Mouse (Mus musculus) forebrain, postnatal 0 days (tissue): ENCODE results near the gene Clba1. TPM values are rescaled to one million over a fixed set of nuclear protein-coding genes. Genes with fewer than 3 reads are reported as not detected.
A peak's percentile ranks its signal among the peaks of the same experiment; 100 is the strongest.

Experiments used
- ATAC-seq: fragments of 200-750 bp; cut with Nextera tagmentation; 2 replicates; pipeline ENCODE4 v1.8.0; 2017; ENCODE audit warnings: mild to moderate bottlenecking, moderate library complexity
- DNase-seq: peaks from one replicate; pipeline ENCODE4 v3.0.0-alpha.2; 2015
- H3K27ac ChIP-seq: fragments of 300-500 bp; sonication (generic); 2 replicates; pipeline ENCODE4 v1.5.1; 2014; ENCODE audit warnings: low read depth, mild to moderate bottlenecking, antibody characterized with exemption, low read length, moderate library complexity, mixed read lengths
- H3K27me3 ChIP-seq: fragments of 300-500 bp; sonication (generic); 2 replicates; pipeline ENCODE4 v1.6.1; 2014; ENCODE audit warnings: mild to moderate bottlenecking, low read length, mixed read lengths; ENCODE audit not compliant: insufficient read depth
- H3K36me3 ChIP-seq: fragments of 300-500 bp; sonication (generic); 2 replicates; pipeline ENCODE4 v1.6.1; 2014; ENCODE audit warnings: mild to moderate bottlenecking, moderate library complexity; ENCODE audit not compliant: insufficient read depth
- H3K4me1 ChIP-seq: fragments of 300-500 bp; sonication (generic); 2 replicates; pipeline ENCODE4 v1.6.1; 2014; ENCODE audit warnings: antibody characterized with exemption; ENCODE audit not compliant: insufficient read depth
- H3K4me2 ChIP-seq: fragments of 300-500 bp; sonication (generic); 2 replicates; pipeline ENCODE4 v1.6.1; 2014; ENCODE audit warnings: low read depth, mild to moderate bottlenecking, moderate library complexity
- H3K4me3 ChIP-seq: fragments of 300-500 bp; sonication (generic); 2 replicates; pipeline ENCODE4 v1.5.1; 2014; ENCODE audit warnings: low read depth, low read length, mixed read lengths
- H3K9ac ChIP-seq: fragments of 300-500 bp; sonication (generic); 2 replicates; pipeline ENCODE4 v1.6.1; 2014; ENCODE audit warnings: mild to moderate bottlenecking
- H3K9me3 ChIP-seq: fragments of 300-500 bp; sonication (generic); 2 replicates; pipeline ENCODE4 v1.6.1; 2016; ENCODE audit warnings: low read length
- CTCF ChIP-seq: sonication (generic); IDR thresholded peaks from 2 replicates; pipeline ENCODE4 v1.5.1; 2016; ENCODE audit warnings: antibody characterized with exemption, control low read depth, low read depth
- WGBS: fragments of 180-500 bp; shearing (Covaris S2); extraction: QIAGEN DNeasy Blood & Tissue Kit; methylation state at CpG from one replicate; pipeline ENCODE4 v1.1.7; 2014; 5-methylcytosine and 5-hydroxymethylcytosine counted together
- polyA plus RNA-seq: library from polyadenylated mRNA; unstranded; fragments of >200 nt; fragmentation: Nextera tagmentation; extraction: Ambion mirVana; gene quantifications from 2 replicates; pipeline ENCODE4 v1.2.1, GENCODE M21; 2015
- total RNA-seq: library from RNA; depleted of rRNA; stranded (reverse); fragments of >200 nt; gene quantifications from 2 replicates; pipeline ENCODE4 v1.2.3, GENCODE M21; 2014

Clba1 gene
- total and polyA plus RNA-seq, 2 experiments from 2014 or later: 19.5 to 26.1 TPM

- no peak for TF ChIP-seq CTCF
- no peaks in the 10 kb centered on the region for H3K4me1 ChIP-seq
- no peaks in the 10 kb centered on the region for H3K36me3 ChIP-seq
- H3K27ac ChIP-seq: no peak overlapping the region
- ATAC-seq: no peak
- H3K4me2 ChIP-seq: no peak overlapping the region
- WGBS: 90% methylated on average over 7 of the region's 7 CpGs
- H3K27me3 ChIP-seq: no peaks in the 10 kb centered on the region
- no peak overlapping the region for H3K9ac ChIP-seq
- H3K4me3 ChIP-seq: no peak overlapping the region
- DNase-seq: no peak
- no peaks in the 10 kb centered on the region for H3K9me3 ChIP-seq
These were observed 43.7 kb upstream of the Clba1 start for GRCm38 (mm10) chr12:112764991-112765390.

- WGBS: 90% methylated on average over 7 of the region's 7 CpGs
These were observed 42.2 kb upstream of the Clba1 start for GRCm38 (mm10) chr12:112766586-112766985.

GRCm38 (mm10) chr12:112767036-112767890 is 41.5 kb upstream of the Clba1 start:
- H3K27ac ChIP-seq: no peak overlapping the region
- TF ChIP-seq CTCF: no peak
- ATAC-seq: no peak
- H3K9me3 ChIP-seq: no peaks in the 10 kb centered on the region
- no peak overlapping the region for H3K4me3 ChIP-seq
- no peaks in the 10 kb centered on the region for H3K4me1 ChIP-seq
- DNase-seq: no peak
- no peaks in the 10 kb centered on the region for H3K36me3 ChIP-seq
- H3K9ac ChIP-seq: no peak overlapping the region
- WGBS: 92% methylated on average over 16 of the region's 16 CpGs
- no peaks in the 10 kb centered on the region for H3K27me3 ChIP-seq
- H3K4me2 ChIP-seq: no peak overlapping the region

More at GRCm38 (mm10) chr12:112766586-112766985, 42.2 kb upstream of the Clba1 start:
- no peak for ATAC-seq
- H3K27ac ChIP-seq: no peak overlapping the region
- no peak for TF ChIP-seq CTCF
- no peaks in the 10 kb centered on the region for H3K4me1 ChIP-seq
- no peak overlapping the region for H3K4me2 ChIP-seq
- no peak overlapping the region for H3K4me3 ChIP-seq
- no peaks in the 10 kb centered on the region for H3K36me3 ChIP-seq
- DNase-seq: no peak
- no peak overlapping the region for H3K9ac ChIP-seq
- no peaks in the 10 kb centered on the region for H3K27me3 ChIP-seq
- no peaks in the 10 kb centered on the region for H3K9me3 ChIP-seq

GRCm38 (mm10) chr12:112768166-112768565 is 40.6 kb upstream of the Clba1 start:
- Histone ChIP-seq H3K27ac (no peak overlapping the region), H3K4me1 (no peaks in the 10 kb centered on the region), H3K4me3 (no peak overlapping the region), H3K9me3 (no peaks in the 10 kb centered on the region), H3K4me2 (no peak overlapping the region), H3K9ac (no peak overlapping the region), H3K36me3 (no peaks in the 10 kb centered on the region), H3K27me3 (no peaks in the 10 kb centered on the region)
- WGBS: 92% methylated on average over 8 of the region's 8 CpGs
- no peak for TF ChIP-seq CTCF
- ATAC-seq (no peak), DNase-seq (no peak)

- H3K4me1 ChIP-seq: no peaks in the 10 kb centered on the region
- no peak overlapping the region for H3K4me3 ChIP-seq
- 85% methylated on average over 6 of the region's 6 CpGs for WGBS
- no peaks in the 10 kb centered on the region for H3K9me3 ChIP-seq
- no peak overlapping the region for H3K27ac ChIP-seq
- DNase-seq (peak; percentile 15), ATAC-seq (no peak)
- H3K9ac ChIP-seq: no peak overlapping the region
- no peak for TF ChIP-seq CTCF
- H3K27me3 ChIP-seq: no peaks in the 10 kb centered on the region
- no peaks in the 10 kb centered on the region for H3K36me3 ChIP-seq
- H3K4me2 ChIP-seq: no peak overlapping the region
These were observed 39.7 kb upstream of the Clba1 start for GRCm38 (mm10) chr12:112769031-112769430.

GRCm38 (mm10) chr12:112769751-112770150 is 39.0 kb upstream of the Clba1 start:
- H3K4me1 ChIP-seq: no peaks in the 10 kb centered on the region
- 71% methylated on average over 2 of the region's 2 CpGs for WGBS

GRCm38 (mm10) chr12:112770396-112770795 is 38.3 kb upstream of the Clba1 start:
- H3K4me3 ChIP-seq: no peak overlapping the region
- ATAC-seq (no peak), DNase-seq (no peak)
- no peaks in the 10 kb centered on the region for H3K4me1 ChIP-seq
- no peaks in the 10 kb centered on the region for H3K27me3 ChIP-seq
- H3K27ac ChIP-seq: no peak overlapping the region
- H3K4me2 ChIP-seq: no peak overlapping the region
- H3K36me3 ChIP-seq: no peaks in the 10 kb centered on the region
- WGBS: 74% methylated on average over 4 of the region's 4 CpGs
- TF ChIP-seq CTCF: no peak
- H3K9me3 ChIP-seq: no peaks in the 10 kb centered on the region
- H3K9ac ChIP-seq: no peak overlapping the region

More at GRCm38 (mm10) chr12:112769751-112770150, 39.0 kb upstream of the Clba1 start:
- Histone ChIP-seq H3K4me3 (no peak overlapping the region), H3K27me3 (no peaks in the 10 kb centered on the region), H3K9ac (no peak overlapping the region), H3K4me2 (no peak overlapping the region), H3K36me3 (no peaks in the 10 kb centered on the region), H3K9me3 (no peaks in the 10 kb centered on the region), H3K27ac (no peak overlapping the region)
- ATAC-seq (no peak), DNase-seq (no peak)
- no peak for TF ChIP-seq CTCF
